Mouse (Mus musculus): ENCODE results near the gene Ccdc18.

- TF ChIP-seq CTCF (IDR thresholded peaks at IDR 0.05; ENCODE audit: low read depth, low read length), result 0 out of 2 replicates have a peak, but pooled peaks have one; percentile 12
- peak; percentile 88 for TF ChIP-seq POLR2A (IDR thresholded peaks at IDR 0.05; ENCODE audit: extremely low read depth, insufficient read depth, low read length)
These were observed at the start of gene Ccdc18, which contains the start of gene Tmed5 for GRCm38 (mm10) chr5:108132441-108133243.

Measured in liver, adult 2 months (tissue).